Mouse (Mus musculus): ENCODE measurements around the gene Mrps5. TPM values are rescaled to one million over a fixed set of nuclear protein-coding genes. Genes with fewer than 3 reads are reported as not detected.
A peak's percentile ranks its signal among the peaks of the same experiment; 100 is the strongest.

Mrps5 gene
- total and polyA plus RNA-seq, 3 experiments: 124 to 1,057 (median 124) TPM

GRCm38 (mm10) chr2:127549711-127550110 lies 37.3 kb upstream of the Mrps5 start:
- no peak overlapping the region for H3K4me3 ChIP-seq (ENCODE audit: control insufficient read depth in 1 of 2, insufficient read depth in 1 of 2, low read depth in 2 of 2, low read length in 2 of 2)
- no peak overlapping the region for H3K27ac ChIP-seq (ENCODE audit: control insufficient read depth, low read depth, low read length)
- DNase-seq (ENCODE audit: low read depth, low spot score): no peak
- H3K36me3 ChIP-seq (ENCODE audit: control insufficient read depth in 1 of 2, insufficient read depth in 2 of 2, low read length in 2 of 2): peaks cover 0 to 2% of the 10 kb centered on the region in 2 experiments; a peak in 1 of 4 replicates
- no peak overlapping the region for H3K9ac ChIP-seq (ENCODE audit: control insufficient read depth, low read depth, low read length, poor library complexity, severe bottlenecking)
- H3K79me2 ChIP-seq (ENCODE audit: control insufficient read depth, insufficient read depth, low read length, poor library complexity): no peaks in the 10 kb centered on the region
- H3K27me3 ChIP-seq (ENCODE audit: control insufficient read depth in 1 of 2, insufficient read depth in 2 of 2, low read length in 2 of 2): no peaks in the 10 kb centered on the region
- no peak for TF ChIP-seq MAX (IDR thresholded peaks at IDR 0.05; ENCODE audit: low read length)
- H3K4me1 ChIP-seq (ENCODE audit: control insufficient read depth in 1 of 2, insufficient read depth in 2 of 2, low read length in 2 of 2): peaks cover 3 to 5% of the 10 kb centered on the region in 2 experiments; a peak in 2 of 4 replicates
- H3K9me3 ChIP-seq (replicated peaks; ENCODE audit: insufficient read depth, low read length): no peaks in the 10 kb centered on the region

DNA sequence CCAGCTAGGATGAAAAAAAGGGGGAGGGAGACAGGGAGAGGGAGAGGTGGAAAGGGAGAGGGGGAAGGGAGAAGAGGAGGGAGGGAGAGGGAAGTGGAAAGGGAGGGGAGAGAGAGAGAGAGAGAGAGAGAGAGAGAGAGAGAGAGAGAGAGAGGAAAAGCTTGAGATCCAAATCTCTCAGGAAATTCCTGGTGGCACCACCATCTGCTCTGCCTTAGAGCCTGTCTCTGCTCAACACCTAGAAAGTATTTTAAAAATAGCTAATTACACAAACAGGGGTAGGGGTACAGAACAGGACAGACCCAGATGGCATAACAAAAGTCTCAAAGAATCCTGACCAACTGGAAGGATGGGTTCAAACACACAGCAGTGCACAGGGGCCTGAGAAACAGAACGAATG lies 36.6 kb upstream of the Mrps5 start:
- Histone ChIP-seq H3K4me1 (ENCODE audit: control insufficient read depth in 1 of 2, insufficient read depth in 2 of 2, low read length in 2 of 2) (peaks cover 3 to 5% of the 10 kb centered on the region in 2 experiments; a peak in 2 of 4 replicates), H3K4me3 (ENCODE audit: control insufficient read depth in 1 of 2, insufficient read depth in 1 of 2, low read depth in 2 of 2, low read length in 2 of 2) (no peak overlapping the region), H3K79me2 (ENCODE audit: control insufficient read depth, insufficient read depth, low read length, poor library complexity) (no peaks in the 10 kb centered on the region), H3K36me3 (ENCODE audit: control insufficient read depth in 1 of 2, insufficient read depth in 2 of 2, low read length in 2 of 2) (peaks cover 0 to 2% of the 10 kb centered on the region in 2 experiments; a peak in 1 of 4 replicates), H3K9ac (ENCODE audit: control insufficient read depth, low read depth, low read length, poor library complexity, severe bottlenecking) (no peak overlapping the region), H3K27me3 (ENCODE audit: control insufficient read depth in 1 of 2, insufficient read depth in 2 of 2, low read length in 2 of 2) (no peaks in the 10 kb centered on the region), H3K9me3 (replicated peaks; ENCODE audit: insufficient read depth, low read length) (no peaks in the 10 kb centered on the region), H3K27ac (ENCODE audit: control insufficient read depth, low read depth, low read length) (no peak overlapping the region)
- DNase-seq (ENCODE audit: low read depth, low spot score): no peak
- TF ChIP-seq CTCF (IDR thresholded peaks at IDR 0.05 in 2 of 3, conservative IDR thresholded peaks at IDR 0.05 in 1 of 3; ENCODE audit: control insufficient read depth in 1 of 3, insufficient read depth in 1 of 3, low read depth in 2 of 3, low read length in 3 of 3, poor library complexity in 1 of 3, severe bottlenecking in 1 of 3) (no peak), EP300 (IDR thresholded peaks at IDR 0.05; ENCODE audit: low read depth in 1 of 2, low read length in 2 of 2) (no peak), CHD2 (IDR thresholded peaks at IDR 0.05; ENCODE audit: low read length) (no peak), E2F4 (IDR thresholded peaks at IDR 0.05; ENCODE audit: borderline replicate concordance, low read depth, low read length) (no peak), CHD1 (IDR thresholded peaks at IDR 0.05; ENCODE audit: low read depth, low read length) (no peak), MAZ (IDR thresholded peaks at IDR 0.05; ENCODE audit: low read depth, low read length) (no peak)

DNA sequence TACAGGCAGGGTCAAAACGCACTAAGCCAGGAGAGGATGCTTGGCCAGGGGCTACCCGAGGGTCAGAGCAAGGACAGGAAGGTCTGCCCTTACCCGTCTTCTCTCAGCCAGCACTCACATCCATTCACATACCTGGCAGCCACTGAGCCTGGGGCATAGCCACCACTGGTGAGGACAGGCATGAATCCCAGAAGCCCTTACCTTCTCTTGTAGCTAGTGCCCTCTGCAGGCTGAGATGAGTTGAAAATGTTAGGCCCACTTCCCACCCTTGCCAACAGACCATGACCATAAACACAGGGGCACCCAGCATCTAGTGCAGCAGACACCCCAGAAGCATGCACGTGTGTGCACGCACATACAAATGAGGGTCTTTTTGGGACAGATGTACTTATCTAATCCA lies 35.9 kb upstream of the Mrps5 start:
- Histone ChIP-seq H3K4me3 (ENCODE audit: control insufficient read depth in 1 of 2, insufficient read depth in 1 of 2, low read depth in 2 of 2, low read length in 2 of 2) (no peak overlapping the region), H3K9me3 (replicated peaks; ENCODE audit: insufficient read depth, low read length) (no peaks in the 10 kb centered on the region), H3K36me3 (ENCODE audit: control insufficient read depth in 1 of 2, insufficient read depth in 2 of 2, low read length in 2 of 2) (peaks cover 0 to 2% of the 10 kb centered on the region in 2 experiments; a peak in 1 of 4 replicates), H3K4me1 (ENCODE audit: control insufficient read depth in 1 of 2, insufficient read depth in 2 of 2, low read length in 2 of 2) (peaks cover 3 to 5% of the 10 kb centered on the region in 2 experiments; a peak in 2 of 4 replicates), H3K79me2 (ENCODE audit: control insufficient read depth, insufficient read depth, low read length, poor library complexity) (no peaks in the 10 kb centered on the region), H3K27ac (ENCODE audit: control insufficient read depth, low read depth, low read length) (no peak overlapping the region), H3K9ac (ENCODE audit: control insufficient read depth, low read depth, low read length, poor library complexity, severe bottlenecking) (no peak overlapping the region), H3K27me3 (ENCODE audit: control insufficient read depth in 1 of 2, insufficient read depth in 2 of 2, low read length in 2 of 2) (no peaks in the 10 kb centered on the region)
- peak; percentile 13 for DNase-seq (ENCODE audit: low read depth, low spot score)
- TF ChIP-seq SMC3 (IDR thresholded peaks at IDR 0.05; ENCODE audit: low read depth, low read length): peak; percentile 46; the same call in 1 of the 2 replicates
- no peak for TF ChIP-seq MYB (IDR thresholded peaks at IDR 0.05; ENCODE audit: low read depth, low read length)
- peak; percentile 21 for TF ChIP-seq RAD21 (IDR thresholded peaks at IDR 0.05; ENCODE audit: low read depth, low read length)
- peak; percentile 8 to 43 (median 14); a peak in 2 of 6 replicates for TF ChIP-seq CTCF (IDR thresholded peaks at IDR 0.05 in 2 of 3, conservative IDR thresholded peaks at IDR 0.05 in 1 of 3; ENCODE audit: control insufficient read depth in 1 of 3, insufficient read depth in 1 of 3, low read depth in 2 of 3, low read length in 3 of 3, poor library complexity in 1 of 3, severe bottlenecking in 1 of 3)
- no peak for TF ChIP-seq MAZ (IDR thresholded peaks at IDR 0.05; ENCODE audit: low read depth, low read length)

All from MEL (cell line).